Mouse (Mus musculus): ENCODE measurements around the gene Enox2.

GRCm38 (mm10) chrX:49045118-49045517 lies 242.9 kb downstream of the Enox2 start:
- TF ChIP-seq EP300 (IDR thresholded peaks at IDR 0.05; ENCODE audit: insufficient read depth, low read depth, low read length) (no peak), CTCF (IDR thresholded peaks at IDR 0.05) (no peak), POLR2A (IDR thresholded peaks at IDR 0.05; ENCODE audit: insufficient read depth, low read depth, low read length) (no peak)
